Mouse (Mus musculus): ENCODE results near the gene Des. TPM values are rescaled to one million over a fixed set of nuclear protein-coding genes. Genes with fewer than 3 reads are reported as not detected.

The Des gene
- 2.7 TPM for polyA plus RNA-seq (2014; fragmentation: Illumina TruSeq; extraction: RNeasy Lipid Tissue Mini Kit (QIAGEN cat#74804))

DNA sequence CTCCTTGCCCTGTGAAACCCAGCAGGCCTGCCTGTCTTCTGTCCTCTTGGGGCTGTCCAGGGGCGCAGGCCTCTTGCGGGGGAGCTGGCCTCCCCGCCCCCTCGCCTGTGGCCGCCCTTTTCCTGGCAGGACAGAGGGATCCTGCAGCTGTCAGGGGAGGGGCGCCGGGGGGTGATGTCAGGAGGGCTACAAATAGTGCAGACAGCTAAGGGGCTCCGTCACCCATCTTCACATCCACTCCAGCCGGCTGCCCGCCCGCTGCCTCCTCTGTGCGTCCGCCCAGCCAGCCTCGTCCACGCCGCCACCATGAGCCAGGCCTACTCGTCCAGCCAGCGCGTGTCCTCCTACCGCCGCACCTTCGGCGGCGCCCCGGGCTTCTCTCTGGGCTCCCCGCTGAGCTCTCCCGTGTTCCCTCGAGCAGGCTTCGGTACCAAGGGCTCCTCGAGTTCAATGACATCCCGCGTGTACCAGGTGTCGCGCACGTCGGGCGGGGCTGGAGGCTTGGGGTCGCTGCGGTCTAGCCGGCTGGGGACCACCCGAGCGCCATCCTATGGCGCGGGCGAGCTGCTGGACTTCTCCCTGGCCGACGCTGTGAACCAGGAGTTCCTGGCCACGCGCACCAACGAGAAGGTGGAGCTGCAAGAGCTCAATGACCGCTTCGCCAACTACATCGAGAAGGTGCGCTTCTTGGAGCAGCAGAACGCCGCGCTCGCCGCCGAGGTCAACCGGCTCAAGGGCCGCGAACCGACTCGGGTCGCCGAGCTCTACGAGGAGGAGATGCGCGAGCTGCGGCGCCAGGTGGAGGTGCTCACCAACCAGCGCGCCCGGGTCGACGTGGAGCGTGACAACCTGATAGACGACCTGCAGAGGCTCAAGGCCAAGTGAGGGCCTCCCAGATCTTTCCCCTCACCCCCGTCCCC, at the start of gene Des:
Gene Des, plus strand, starts transcription at position 218 of the 920 bp plus-strand sequence.

DNA sequence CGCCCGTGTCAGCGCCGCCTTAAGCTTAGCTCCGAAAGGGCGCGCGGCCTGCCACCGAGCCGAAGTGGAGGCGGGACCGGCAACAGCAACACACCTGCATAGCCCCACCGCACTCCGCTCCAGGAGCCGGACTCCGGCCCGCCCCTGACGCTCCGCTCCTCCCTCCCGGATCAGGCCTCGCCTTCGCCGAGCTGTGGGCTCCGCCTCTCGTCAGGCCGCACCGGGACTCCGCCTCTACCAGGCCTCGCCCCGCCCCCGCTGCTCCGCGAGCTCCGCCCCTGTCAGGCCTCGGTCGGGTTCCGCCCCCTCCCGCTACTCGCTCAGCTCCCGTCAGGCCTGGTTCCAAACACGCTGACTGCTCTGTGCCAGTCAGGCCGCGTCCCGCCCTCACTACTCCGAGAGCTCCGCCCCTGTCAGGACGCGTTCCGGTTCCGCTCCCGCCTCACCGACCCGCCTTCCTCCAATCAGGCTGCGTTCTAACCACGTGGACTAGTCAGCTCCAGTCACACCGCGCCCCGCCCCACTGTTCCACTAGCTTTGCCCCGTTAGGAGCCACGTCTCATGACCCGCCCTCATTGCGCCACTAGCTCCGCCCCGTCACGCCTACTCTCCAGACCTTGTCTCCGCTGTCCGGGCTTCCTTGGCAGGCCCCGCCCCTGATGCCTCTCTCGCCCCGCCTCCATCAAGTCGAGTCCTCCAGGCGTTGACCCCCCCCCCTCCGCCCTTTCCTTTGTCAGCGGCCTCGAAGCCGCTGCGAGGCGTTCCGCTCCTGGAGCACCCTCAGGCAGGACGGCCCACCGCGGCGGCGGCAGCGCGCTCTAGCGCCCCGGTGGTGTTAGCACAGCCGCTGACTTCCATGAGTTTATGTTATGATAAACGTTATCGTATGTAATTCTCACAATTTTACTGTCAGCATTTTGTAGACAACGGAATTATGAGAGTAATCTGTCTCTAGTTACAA, 42.6 kb upstream of the Des start, which contains the start of gene Dnpep:
Gene Dnpep, minus strand, starts transcription at position 750 of the 961 bp plus-strand sequence.

GRCm38 (mm10) chr1:75374950-75375936, 15.1 kb downstream of the Des start, which contains the start of gene Speg:
TSS of gene Speg (plus strand) at chr1:75375297.

Other genes with a start within 250 kb of the Des start
- gene Nhej1, start 235.1 kb upstream of the Des start, polyA plus RNA-seq (2014; fragmentation: Illumina TruSeq; extraction: RNeasy Lipid Tissue Mini Kit (QIAGEN cat#74804)) = 0.63 TPM
- gene Slc23a3, start 226.4 kb upstream of the Des start, polyA plus RNA-seq (2014; fragmentation: Illumina TruSeq; extraction: RNeasy Lipid Tissue Mini Kit (QIAGEN cat#74804)) = 1.2 TPM
- 9.8 TPM for gene Cnppd1, start 217.6 kb upstream of the Des start, polyA plus RNA-seq (2014; fragmentation: Illumina TruSeq; extraction: RNeasy Lipid Tissue Mini Kit (QIAGEN cat#74804))
- 6.4 TPM for gene Retreg2, start 217.6 kb upstream of the Des start, polyA plus RNA-seq (2014; fragmentation: Illumina TruSeq; extraction: RNeasy Lipid Tissue Mini Kit (QIAGEN cat#74804))
- 0.40 TPM for gene Zfand2b, start 191.7 kb upstream of the Des start, polyA plus RNA-seq (2014; fragmentation: Illumina TruSeq; extraction: RNeasy Lipid Tissue Mini Kit (QIAGEN cat#74804))
- 3.2 TPM for gene Abcb6, start 179.9 kb upstream of the Des start, polyA plus RNA-seq (2014; fragmentation: Illumina TruSeq; extraction: RNeasy Lipid Tissue Mini Kit (QIAGEN cat#74804))
- 8.6 TPM for gene Ankzf1, start 168.2 kb upstream of the Des start, polyA plus RNA-seq (2014; fragmentation: Illumina TruSeq; extraction: RNeasy Lipid Tissue Mini Kit (QIAGEN cat#74804))
- 5.4 TPM for gene Atg9a, start 168.1 kb upstream of the Des start, polyA plus RNA-seq (2014; fragmentation: Illumina TruSeq; extraction: RNeasy Lipid Tissue Mini Kit (QIAGEN cat#74804))
- gene Glb1l, start 149.5 kb upstream of the Des start, polyA plus RNA-seq (2014; fragmentation: Illumina TruSeq; extraction: RNeasy Lipid Tissue Mini Kit (QIAGEN cat#74804)) = 14.5 TPM
- 8.5 TPM for gene Stk16, start 149.5 kb upstream of the Des start, polyA plus RNA-seq (2014; fragmentation: Illumina TruSeq; extraction: RNeasy Lipid Tissue Mini Kit (QIAGEN cat#74804))
- gene Tuba4a, start 140.5 kb upstream of the Des start, polyA plus RNA-seq (2014; fragmentation: Illumina TruSeq; extraction: RNeasy Lipid Tissue Mini Kit (QIAGEN cat#74804)) = 0.74 TPM
- not detected for gene A630095N17Rik, start 128.2 kb upstream of the Des start, polyA plus RNA-seq (2014; fragmentation: Illumina TruSeq; extraction: RNeasy Lipid Tissue Mini Kit (QIAGEN cat#74804))
- gene Dnajb2, start 123.9 kb upstream of the Des start, polyA plus RNA-seq (2014; fragmentation: Illumina TruSeq; extraction: RNeasy Lipid Tissue Mini Kit (QIAGEN cat#74804)) = 17.7 TPM
- gene Ptprn, start 95.8 kb upstream of the Des start, polyA plus RNA-seq (2014; fragmentation: Illumina TruSeq; extraction: RNeasy Lipid Tissue Mini Kit (QIAGEN cat#74804)) = not detected
- gene Resp18, start 81.9 kb upstream of the Des start, polyA plus RNA-seq (2014; fragmentation: Illumina TruSeq; extraction: RNeasy Lipid Tissue Mini Kit (QIAGEN cat#74804)) = not detected
- 3.9 TPM for gene Dnpep, start 42.3 kb upstream of the Des start, polyA plus RNA-seq (2014; fragmentation: Illumina TruSeq; extraction: RNeasy Lipid Tissue Mini Kit (QIAGEN cat#74804))
- gene Speg, start 15.0 kb downstream of the Des start, polyA plus RNA-seq (2014; fragmentation: Illumina TruSeq; extraction: RNeasy Lipid Tissue Mini Kit (QIAGEN cat#74804)) = 3.6 TPM
- 5.9 TPM for gene Gmppa, start 75.6 kb downstream of the Des start, polyA plus RNA-seq (2014; fragmentation: Illumina TruSeq; extraction: RNeasy Lipid Tissue Mini Kit (QIAGEN cat#74804))
- not detected for gene Asic4, start 90.1 kb downstream of the Des start, polyA plus RNA-seq (2014; fragmentation: Illumina TruSeq; extraction: RNeasy Lipid Tissue Mini Kit (QIAGEN cat#74804))
- gene Chpf, start 119.0 kb downstream of the Des start, polyA plus RNA-seq (2014; fragmentation: Illumina TruSeq; extraction: RNeasy Lipid Tissue Mini Kit (QIAGEN cat#74804)) = 0.77 TPM
- not detected for gene Tmem198, start 119.2 kb downstream of the Des start, polyA plus RNA-seq (2014; fragmentation: Illumina TruSeq; extraction: RNeasy Lipid Tissue Mini Kit (QIAGEN cat#74804))
- gene Obsl1, start 146.1 kb downstream of the Des start, polyA plus RNA-seq (2014; fragmentation: Illumina TruSeq; extraction: RNeasy Lipid Tissue Mini Kit (QIAGEN cat#74804)) = 5.4 TPM
- gene Inha, start 146.7 kb downstream of the Des start, polyA plus RNA-seq (2014; fragmentation: Illumina TruSeq; extraction: RNeasy Lipid Tissue Mini Kit (QIAGEN cat#74804)) = 170 TPM
- gene Stk11ip, start 161.2 kb downstream of the Des start, polyA plus RNA-seq (2014; fragmentation: Illumina TruSeq; extraction: RNeasy Lipid Tissue Mini Kit (QIAGEN cat#74804)) = 2.5 TPM
- gene Slc4a3, start 185.9 kb downstream of the Des start, polyA plus RNA-seq (2014; fragmentation: Illumina TruSeq; extraction: RNeasy Lipid Tissue Mini Kit (QIAGEN cat#74804)) = 0.31 TPM